18 mouse cellular contexts compared by ENCODE assay signal in the genomic region with DNA sequence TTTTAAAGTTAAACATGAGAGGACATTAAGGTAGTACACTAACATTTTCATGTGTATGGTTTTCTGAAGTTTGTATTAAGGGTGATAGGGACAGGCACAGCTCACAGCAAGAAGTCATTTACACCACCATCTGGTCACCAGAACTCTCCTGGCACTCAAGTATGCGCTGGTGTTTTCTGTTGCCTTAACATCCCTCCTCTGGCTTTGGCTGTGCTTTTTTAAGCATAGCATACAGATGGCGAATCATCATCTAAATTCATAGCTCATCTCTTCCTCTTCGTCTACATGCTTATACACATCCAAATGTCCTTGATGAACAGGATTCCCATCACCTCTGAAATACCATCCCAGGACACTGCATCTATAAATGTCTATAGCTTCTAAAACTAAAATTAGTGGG.
DNase-seq lines count a peak whose midpoint lies in the region; ATAC-seq lines count a peak whose summit lies in the region.
"Had no signal": no experiment of that assay in that cellular context is flagged by ENCODE, and none has a peak within 500 bp of the region (broad histone marks: within the 10 kb centered on the region; RNA-seq: fewer than 3 reads in every experiment).

No protein-coding gene starts in this region.

- H3K4me2 ChIP-seq in intestine, embryonic 15.5 days (replicated peaks): no peak overlapping the region
- H3K4me2 ChIP-seq: forebrain, embryonic 12.5 days; midbrain, embryonic 13.5 days had no signal

- no peaks in the 10 kb centered on the region for H3K9me3 ChIP-seq in intestine, embryonic 15.5 days
- H3K9me3 ChIP-seq: forebrain, embryonic 12.5 days; heart, embryonic 10.5 days; midbrain, embryonic 13.5 days had no signal

- ATAC-seq in intestine, embryonic 15.5 days: no peak
- no peak for ATAC-seq in CD4-positive, CD25-positive, alpha-beta regulatory T cell, adult 4 months
- ATAC-seq: lung, postnatal 0 days; midbrain, embryonic 13.5 days had no signal

- 73% methylated on average over 3 of the region's 3 CpGs for WGBS in intestine, embryonic 15.5 days

- H3K27ac ChIP-seq in intestine, embryonic 15.5 days: no peak overlapping the region
- H3K27ac ChIP-seq: forebrain, embryonic 12.5 days; heart, embryonic 10.5 days; midbrain, embryonic 13.5 days had no signal

- no peaks in the 10 kb centered on the region for H3K36me3 ChIP-seq in intestine, embryonic 15.5 days
- H3K36me3 ChIP-seq: forebrain, embryonic 12.5 days; heart, embryonic 10.5 days; midbrain, embryonic 13.5 days had no signal

- H3K4me1 ChIP-seq in intestine, embryonic 15.5 days (replicated peaks): no peaks in the 10 kb centered on the region
- H3K4me1 ChIP-seq: forebrain, embryonic 12.5 days; heart, embryonic 10.5 days; midbrain, embryonic 13.5 days had no signal

- peak; percentile 14 to 64 for DNase-seq in layer of hippocampus, adult 18-20 months (ENCODE audit: low spot score in 2 of 2)
- DNase-seq in layer of hippocampus, postnatal 10 days (ENCODE audit: low spot score in 2 of 2): no peak
- peak; percentile 74 to 77 for DNase-seq in frontal cortex, adult 2 months (ENCODE audit: extremely low spot score in 1 of 2, low spot score in 1 of 2)
- DNase-seq in left cerebral cortex, adult 18-20 months (ENCODE audit: low spot score in 2 of 2): peak; percentile 12 to 61
- peak; percentile 16 for DNase-seq in mesoderm, embryonic 11.5 days (ENCODE audit: low read depth, low spot score)
- DNase-seq in thymus, postnatal 10 days (ENCODE audit: low spot score in 2 of 2): no peak
- DNase-seq: cerebellum, adult 8-10 months; kidney, adult 2 months; kidney, postnatal 14 days; liver; thymus, adult 2 months had no signal

- H3K9ac ChIP-seq in intestine, embryonic 15.5 days: no peak overlapping the region
- H3K9ac ChIP-seq: forebrain, embryonic 12.5 days; midbrain, embryonic 13.5 days had no signal

- H3K27me3 ChIP-seq in intestine, embryonic 15.5 days (replicated peaks): no peaks in the 10 kb centered on the region
- H3K27me3 ChIP-seq: forebrain, embryonic 12.5 days; midbrain, embryonic 13.5 days had no signal

- H3K4me3 ChIP-seq in intestine, embryonic 15.5 days (replicated peaks): no peak overlapping the region
- H3K4me3 ChIP-seq: forebrain, embryonic 12.5 days; heart, embryonic 10.5 days; midbrain, embryonic 13.5 days; myocyte had no signal

Comparison
In these comparisons a context has a peak if more than half of its experiments do, and no peak if none do; other contexts are left out.
1. DNase-seq: peak in layer of hippocampus, adult 18-20 months (2 of 2), frontal cortex, adult 2 months (2 of 2), left cerebral cortex, adult 18-20 months (2 of 2) and mesoderm, embryonic 11.5 days (single experiment); none in layer of hippocampus, postnatal 10 days (0 of 2) and thymus, postnatal 10 days (0 of 2).